Mouse (Mus musculus) kidney, adult 2 months (tissue): ENCODE measurements at regions not wholly inside any gene's neighbourhood (a gene's known extent, or its start where the extent isn't known, plus 50 kb on each side); places are given as distances from the start of the nearest gene placed in this dataset.

Experiments
- CTCF ChIP-seq: fragments of 200-500 bp; conservative IDR thresholded peaks from 2 replicates; pipeline ENCODE4 v1.5.1; 2011; ENCODE audit warnings: low read depth, mild to moderate bottlenecking, control low read depth, low read length, moderate library complexity, mixed read lengths; ENCODE audit not compliant: insufficient read depth, insufficient read length
- POLR2A ChIP-seq: fragments of 200-500 bp; IDR thresholded peaks from one replicate; pipeline ENCODE4 v1.6.1; 2011; ENCODE audit warnings: low read depth, low read length, control low read depth

- TF ChIP-seq CTCF (no peak), POLR2A (no peak)
Observed at GRCm38 (mm10) chr3:102266136-102266535, 61.6 kb upstream of the Vangl1 start.
